Mouse (Mus musculus): Measurements from ENCODE around the gene Ptgds. TPM values are rescaled to one million over a fixed set of nuclear protein-coding genes. Genes with fewer than 3 reads are reported as not detected.

The Ptgds gene
- polyA plus RNA-seq, 1 experiment, result 0.39 TPM

GRCm38 (mm10) chr2:25457022-25457896 is 12.6 kb downstream of the Ptgds start:
- Histone ChIP-seq H3K36me3 (ENCODE audit: control insufficient read depth, insufficient read depth, low read length) (0 out of 2 replicates have a peak, but pooled peaks cover 2% of the 10 kb centered on the region), H3K4me1 (ENCODE audit: control insufficient read depth, insufficient read depth, insufficient read length, low read length) (peaks cover 26% of the 10 kb centered on the region), H3K27me3 (ENCODE audit: control insufficient read depth, insufficient read depth, low read length) (no peaks in the 10 kb centered on the region), H3K4me3 (ENCODE audit: low read depth, low read length) (no peak overlapping the region), H3K27ac (ENCODE audit: insufficient read depth, low read depth, low read length) (no peak overlapping the region)
- TF ChIP-seq POLR2A (IDR thresholded peaks at IDR 0.05; ENCODE audit: low read depth, low read length) (no peak), CTCF (IDR thresholded peaks at IDR 0.05; ENCODE audit: extremely low read depth, insufficient read length, insufficient replicate concordance, low read depth, low read length) (no peak)
- WGBS, result 80% methylated on average over 9 of the region's 9 CpGs

GRCm38 (mm10) chr2:25456205-25456953 is 13.5 kb downstream of the Ptgds start, which contains the start of gene Clic3:
Gene Clic3, plus strand, starts transcription at chr2:25456838.
- Histone ChIP-seq H3K27ac (ENCODE audit: insufficient read depth, low read depth, low read length) (no peak within 1 kb of the TSS), H3K4me3 (ENCODE audit: low read depth, low read length) (no peak within 1 kb of the TSS), H3K36me3 (ENCODE audit: control insufficient read depth, insufficient read depth, low read length) (0 out of 2 replicates have a peak, but pooled peaks cover 2% of the 10 kb centered on the region), H3K27me3 (ENCODE audit: control insufficient read depth, insufficient read depth, low read length) (no peaks in the 10 kb centered on the region), H3K4me1 (ENCODE audit: control insufficient read depth, insufficient read depth, insufficient read length, low read length) (peaks cover 24% of the 10 kb centered on the region)
- WGBS, result 28% methylated on average over 14 of the region's 14 CpGs
- TF ChIP-seq POLR2A (IDR thresholded peaks at IDR 0.05; ENCODE audit: low read depth, low read length), result no peak
- no peak for TF ChIP-seq CTCF (IDR thresholded peaks at IDR 0.05; ENCODE audit: extremely low read depth, insufficient read length, insufficient replicate concordance, low read depth, low read length)

- Histone ChIP-seq H3K27me3 (ENCODE audit: control insufficient read depth, insufficient read depth, low read length) (no peaks in the 10 kb centered on the region), H3K4me1 (ENCODE audit: control insufficient read depth, insufficient read depth, insufficient read length, low read length) (peaks cover 15% of the 10 kb centered on the region), H3K36me3 (ENCODE audit: control insufficient read depth, insufficient read depth, low read length) (no peaks in the 10 kb centered on the region), H3K27ac (ENCODE audit: insufficient read depth, low read depth, low read length) (no peak overlapping the region), H3K4me3 (ENCODE audit: low read depth, low read length) (no peak overlapping the region)
- no peak for TF ChIP-seq POLR2A (IDR thresholded peaks at IDR 0.05; ENCODE audit: low read depth, low read length)
- no peak for TF ChIP-seq CTCF (IDR thresholded peaks at IDR 0.05; ENCODE audit: extremely low read depth, insufficient read length, insufficient replicate concordance, low read depth, low read length)
- WGBS, result 82% methylated on average over 1 of the region's 1 CpGs
Observed at GRCm38 (mm10) chr2:25452951-25453350, 16.9 kb downstream of the Ptgds start.

- 65% methylated on average over 8 of the region's 8 CpGs for WGBS
- H3K36me3 ChIP-seq (ENCODE audit: control insufficient read depth, insufficient read depth, low read length), result peaks cover 1% of the 10 kb centered on the region; the same call in 1 of the 2 replicates
Observed at GRCm38 (mm10) chr2:25450853-25451647, 18.8 kb downstream of the Ptgds start.

GRCm38 (mm10) chr2:25442682-25443081 is 27.2 kb downstream of the Ptgds start:
- WGBS, result 94% methylated on average over 14 of the region's 14 CpGs
- no peak overlapping the region for H3K4me3 ChIP-seq (ENCODE audit: low read depth, low read length)
- no peaks in the 10 kb centered on the region for H3K27me3 ChIP-seq (ENCODE audit: control insufficient read depth, insufficient read depth, low read length)
- no peak overlapping the region for H3K27ac ChIP-seq (ENCODE audit: insufficient read depth, low read depth, low read length)
- no peak for TF ChIP-seq POLR2A (IDR thresholded peaks at IDR 0.05; ENCODE audit: low read depth, low read length)
- TF ChIP-seq CTCF (IDR thresholded peaks at IDR 0.05; ENCODE audit: extremely low read depth, insufficient read length, insufficient replicate concordance, low read depth, low read length), result no peak
- H3K36me3 ChIP-seq (ENCODE audit: control insufficient read depth, insufficient read depth, low read length), result peaks cover 2% of the 10 kb centered on the region; the same call in 1 of the 2 replicates
- no peaks in the 10 kb centered on the region; the same call in 1 of the 2 replicates for H3K4me1 ChIP-seq (ENCODE audit: control insufficient read depth, insufficient read depth, insufficient read length, low read length)

More at GRCm38 (mm10) chr2:25450853-25451647, 18.8 kb downstream of the Ptgds start:
- TF ChIP-seq CTCF (IDR thresholded peaks at IDR 0.05; ENCODE audit: extremely low read depth, insufficient read length, insufficient replicate concordance, low read depth, low read length), result no peak
- TF ChIP-seq POLR2A (IDR thresholded peaks at IDR 0.05; ENCODE audit: low read depth, low read length), result no peak
- Histone ChIP-seq H3K4me3 (ENCODE audit: low read depth, low read length) (no peak overlapping the region), H3K4me1 (ENCODE audit: control insufficient read depth, insufficient read depth, insufficient read length, low read length) (peaks cover 7% of the 10 kb centered on the region), H3K27ac (ENCODE audit: insufficient read depth, low read depth, low read length) (peak overlapping the region; percentile 18; the same call in 1 of the 2 replicates), H3K27me3 (ENCODE audit: control insufficient read depth, insufficient read depth, low read length) (no peaks in the 10 kb centered on the region)

GRCm38 (mm10) chr2:25441067-25441466 is 28.8 kb downstream of the Ptgds start:
- Histone ChIP-seq H3K4me3 (ENCODE audit: low read depth, low read length) (no peak overlapping the region), H3K36me3 (ENCODE audit: control insufficient read depth, insufficient read depth, low read length) (peaks cover 1% of the 10 kb centered on the region; the same call in 1 of the 2 replicates), H3K27me3 (ENCODE audit: control insufficient read depth, insufficient read depth, low read length) (no peaks in the 10 kb centered on the region), H3K4me1 (ENCODE audit: control insufficient read depth, insufficient read depth, insufficient read length, low read length) (peaks cover 6% of the 10 kb centered on the region), H3K27ac (ENCODE audit: insufficient read depth, low read depth, low read length) (no peak overlapping the region)
- 89% methylated on average over 20 of the region's 20 CpGs for WGBS
- no peak for TF ChIP-seq CTCF (IDR thresholded peaks at IDR 0.05; ENCODE audit: extremely low read depth, insufficient read length, insufficient replicate concordance, low read depth, low read length)
- TF ChIP-seq POLR2A (IDR thresholded peaks at IDR 0.05; ENCODE audit: low read depth, low read length), result no peak

Data from small intestine, adult 2 months (tissue).